Mouse (Mus musculus) retina, embryonic 14.5 days (tissue): Measurements from ENCODE around the gene Dspp.
A peak's percentile ranks its signal among the peaks of the same experiment; 100 is the strongest.

Source experiments
- DNase-seq: peaks from one replicate; pipeline ENCODE4 v3.0.0-alpha.2; 2015; ENCODE audit warnings: low spot score

Dspp gene

GRCm38 (mm10) chr5:104201153-104201950 lies 30.8 kb downstream of the Dspp start:
- no peak for DNase-seq

DNA sequence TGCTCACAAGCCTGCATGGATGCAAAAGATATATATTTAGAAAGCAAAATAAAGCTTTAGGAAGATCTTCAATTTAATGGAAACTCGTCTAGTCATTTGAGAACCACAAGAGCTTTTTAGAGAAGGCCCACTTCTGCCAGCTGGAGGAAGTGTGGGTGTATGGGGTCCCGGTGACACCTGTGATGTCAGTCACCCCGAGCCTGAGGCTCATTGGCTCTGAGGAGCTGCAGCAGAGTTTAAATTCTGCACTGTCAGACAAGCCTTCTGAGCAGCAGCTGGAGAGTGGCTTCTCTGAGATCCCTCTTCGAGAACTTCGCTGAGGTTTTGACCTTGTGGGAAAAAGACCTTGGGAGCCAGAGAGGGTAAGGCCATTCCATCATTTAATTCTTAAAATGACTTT lies 31.8 kb downstream of the Dspp start, which contains the start of gene Dmp1:
Gene Dmp1, plus strand, starts transcription at position 263 of the 400 bp plus-strand sequence.
- DNase-seq: no peak

GRCm38 (mm10) chr5:104212531-104212930 lies 42.0 kb downstream of the Dspp start:
- DNase-seq: no peak

DNA sequence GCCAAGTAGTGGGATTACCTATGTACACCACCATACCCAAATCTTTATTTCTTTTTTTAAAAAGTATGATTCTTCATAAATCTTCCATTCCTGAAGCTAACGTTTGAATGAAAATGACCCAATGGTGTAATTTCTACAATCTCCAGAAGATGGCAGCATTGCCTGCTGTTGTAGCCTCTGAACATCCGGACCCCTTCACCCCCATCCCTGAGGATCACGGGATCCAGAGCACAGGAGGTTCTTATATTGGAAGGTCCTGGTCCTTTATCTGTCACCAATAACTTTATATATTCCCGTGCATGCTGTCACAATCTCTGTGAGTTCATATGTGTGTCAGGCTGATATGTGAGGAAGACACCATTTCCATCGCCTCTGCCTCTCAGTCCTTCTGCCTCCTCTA lies 48.4 kb downstream of the Dspp start:
- DNase-seq: peak; percentile 79

DNA sequence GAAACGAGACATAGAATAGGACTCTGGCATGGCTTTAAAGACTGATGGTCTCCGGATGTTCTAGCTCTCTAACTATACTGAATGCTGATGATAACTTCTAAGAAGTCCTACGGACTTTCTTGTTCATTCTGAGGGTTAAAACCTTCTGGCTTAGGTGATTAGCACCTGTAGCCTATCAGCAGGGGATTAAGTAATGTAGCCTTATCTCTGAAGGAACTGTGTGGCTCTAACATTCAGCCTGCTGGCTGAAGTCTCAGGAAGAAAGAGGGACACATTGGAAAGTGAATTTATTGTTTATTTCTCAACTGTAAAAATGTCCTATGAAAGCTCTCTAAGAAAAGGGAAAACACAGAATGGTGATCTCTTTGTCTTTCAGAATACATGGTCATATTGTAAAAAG lies 53.8 kb downstream of the Dspp start:
- no peak for DNase-seq

GRCm38 (mm10) chr5:104224750-104225149 lies 54.2 kb downstream of the Dspp start:
- no peak for DNase-seq

DNA sequence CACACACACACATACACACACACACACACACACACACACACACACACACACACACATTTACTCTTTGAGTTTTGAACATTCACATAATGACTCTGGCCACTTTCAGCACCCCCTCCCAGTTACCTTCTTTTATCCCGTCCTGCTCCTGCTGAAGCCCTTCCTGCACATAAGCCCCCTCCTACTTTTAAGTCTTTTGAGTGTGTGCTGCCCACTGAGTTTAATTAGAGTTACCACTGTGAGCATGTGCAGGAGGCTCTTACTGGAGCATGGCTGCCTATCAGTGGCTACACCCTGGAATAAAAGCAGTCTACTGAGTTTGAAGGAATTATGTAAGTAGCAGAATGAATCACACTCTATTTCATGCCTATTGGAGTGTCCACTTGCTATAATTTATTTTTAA lies 58.0 kb downstream of the Dspp start:
- DNase-seq: no peak
